Mouse (Mus musculus): ENCODE measurements around the gene Clcf1. TPM values are rescaled to one million over a fixed set of nuclear protein-coding genes. Genes with fewer than 3 reads are reported as not detected.

Gene Clcf1
- total RNA-seq, 2 experiments from 2014 or later: 0.38 to 0.57 TPM

- no peak for DNase-seq (ENCODE audit: low spot score in 2 of 2)
These were observed 21.6 kb upstream of the Clcf1 start for GRCm38 (mm10) chr19:4192251-4192985.

DNA sequence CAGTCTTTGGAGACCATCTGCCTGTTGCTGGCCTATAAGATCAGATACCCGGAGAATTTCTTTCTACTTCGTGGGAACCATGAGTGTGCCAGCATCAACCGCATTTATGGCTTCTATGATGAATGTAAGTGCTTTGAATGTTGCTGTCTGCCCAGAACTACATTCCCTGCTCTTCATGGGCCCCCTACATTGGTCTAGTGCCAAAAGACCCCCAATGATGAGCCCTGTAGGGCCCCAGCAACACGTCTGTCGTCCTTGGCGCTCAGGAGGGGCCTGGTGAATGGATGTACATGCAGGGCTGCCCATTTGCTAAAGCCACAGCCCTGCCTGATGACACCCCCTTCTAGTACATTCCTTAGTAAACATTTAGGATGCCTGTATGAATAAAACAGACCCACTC, 20.9 kb upstream of the Clcf1 start:
- DNase-seq (ENCODE audit: low spot score in 2 of 2): no peak

DNA sequence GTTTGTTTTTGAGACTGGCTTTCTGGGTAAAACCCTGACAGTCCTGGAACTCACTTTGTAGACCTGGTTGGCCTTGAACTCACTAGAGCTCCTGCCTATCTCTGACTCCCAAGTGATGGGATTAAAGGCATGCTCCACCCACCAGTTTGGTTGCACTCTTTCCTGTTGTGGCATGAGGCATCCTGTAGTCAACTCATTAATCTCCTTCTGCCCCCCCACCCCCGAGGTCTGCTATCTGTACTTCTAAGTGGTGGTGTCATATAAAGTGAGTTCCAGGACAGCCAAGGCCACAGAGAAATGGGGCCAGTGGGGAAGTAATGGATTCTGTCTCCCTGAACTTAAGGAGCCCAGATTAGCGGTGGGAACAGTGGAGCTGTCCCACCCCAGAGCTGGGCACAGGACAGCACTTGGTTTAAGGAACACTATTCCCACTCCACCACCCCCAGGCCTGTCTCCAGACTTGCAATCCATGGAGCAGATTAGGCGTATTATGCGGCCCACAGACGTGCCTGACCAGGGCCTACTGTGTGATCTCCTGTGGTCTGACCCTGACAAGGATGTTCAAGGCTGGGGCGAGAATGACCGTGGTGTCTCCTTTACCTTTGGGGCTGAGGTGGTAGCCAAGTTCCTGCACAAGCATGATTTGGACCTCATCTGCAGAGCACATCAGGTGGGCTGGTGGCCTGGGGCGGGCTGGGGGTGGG, 19.9 kb upstream of the Clcf1 start:
- no peak for DNase-seq (ENCODE audit: low spot score in 2 of 2)

DNA sequence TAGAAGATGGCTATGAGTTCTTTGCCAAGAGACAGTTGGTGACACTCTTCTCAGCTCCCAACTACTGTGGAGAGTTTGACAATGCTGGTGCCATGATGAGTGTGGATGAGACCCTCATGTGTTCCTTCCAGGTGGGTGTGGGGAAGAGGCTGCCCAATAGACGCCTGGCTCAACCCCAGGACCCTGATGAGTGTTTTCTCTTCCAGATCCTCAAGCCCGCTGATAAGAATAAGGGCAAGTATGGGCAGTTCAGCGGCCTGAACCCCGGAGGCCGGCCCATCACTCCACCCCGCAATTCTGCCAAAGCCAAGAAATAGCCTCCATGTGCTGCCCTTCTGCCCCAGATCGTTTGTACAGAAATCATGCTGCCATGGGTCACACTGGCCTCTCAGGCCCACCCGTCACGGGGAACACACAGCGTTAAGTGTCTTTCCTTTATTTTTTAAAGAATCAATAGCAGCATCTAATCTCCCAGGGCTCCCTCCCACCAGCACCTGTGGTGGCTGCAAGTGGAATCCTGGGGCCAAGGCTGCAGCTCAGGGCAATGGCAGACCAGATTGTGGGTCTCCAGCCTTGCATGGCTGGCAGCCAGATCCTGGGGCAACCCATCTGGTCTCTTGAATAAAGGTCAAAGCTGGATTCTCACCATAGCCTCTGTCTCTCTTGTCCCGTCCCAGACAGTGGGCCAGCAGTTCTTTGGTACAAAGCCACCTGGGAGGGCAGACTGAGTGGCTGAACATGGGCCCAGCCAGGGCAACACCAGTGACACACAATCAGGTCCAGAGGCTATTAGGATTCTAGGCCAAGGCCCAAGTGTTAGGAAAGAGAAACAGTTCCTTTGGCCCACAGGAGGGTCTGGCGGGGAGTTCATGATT, 19.0 kb upstream of the Clcf1 start:
- DNase-seq (ENCODE audit: low spot score in 2 of 2): no peak

DNA sequence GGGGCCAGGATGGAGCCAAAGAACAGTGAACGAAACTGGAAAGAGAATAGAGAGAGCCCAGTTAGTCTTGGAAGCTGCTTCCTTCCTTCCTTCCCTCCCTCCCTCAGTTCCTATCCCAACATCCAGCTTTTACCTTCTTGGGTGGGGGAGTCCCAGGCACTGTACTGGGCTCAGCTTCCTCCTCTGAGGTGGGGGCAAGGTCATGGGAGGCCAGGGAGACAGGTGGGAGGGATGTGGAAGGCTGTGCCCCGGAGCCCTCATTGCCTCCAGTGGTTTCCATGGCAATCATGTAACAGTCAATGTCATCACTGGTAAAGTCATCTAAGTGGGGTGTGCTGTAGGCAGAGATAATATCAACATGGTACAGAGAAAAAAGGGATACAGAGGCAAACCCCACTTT, 18.0 kb upstream of the Clcf1 start:
- DNase-seq (ENCODE audit: low spot score in 2 of 2): no peak

- no peak for DNase-seq (ENCODE audit: low spot score in 2 of 2)
These were observed 17.5 kb upstream of the Clcf1 start for GRCm38 (mm10) chr19:4196548-4196947.

DNA sequence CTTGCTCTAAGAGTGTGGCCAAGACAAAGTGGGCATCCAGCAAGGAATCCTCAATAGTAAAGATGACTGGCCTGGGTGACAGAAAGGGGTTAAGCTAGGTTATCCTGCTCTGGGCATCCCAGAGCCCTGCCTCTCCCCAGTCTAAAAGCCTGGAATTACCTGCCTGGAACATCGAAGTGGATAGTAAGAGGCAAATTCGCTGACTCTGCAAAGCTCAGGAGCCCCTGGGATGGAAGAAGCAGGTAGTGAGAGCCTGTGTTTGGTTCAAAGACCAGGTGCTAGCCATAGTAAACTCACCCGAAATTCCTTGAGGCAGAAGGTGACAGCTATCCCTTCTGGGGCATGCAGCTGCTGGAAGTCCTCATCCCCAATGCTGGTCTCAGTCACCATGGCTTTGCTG, 16.9 kb upstream of the Clcf1 start:
- DNase-seq (ENCODE audit: low spot score in 2 of 2): no peak

DNA sequence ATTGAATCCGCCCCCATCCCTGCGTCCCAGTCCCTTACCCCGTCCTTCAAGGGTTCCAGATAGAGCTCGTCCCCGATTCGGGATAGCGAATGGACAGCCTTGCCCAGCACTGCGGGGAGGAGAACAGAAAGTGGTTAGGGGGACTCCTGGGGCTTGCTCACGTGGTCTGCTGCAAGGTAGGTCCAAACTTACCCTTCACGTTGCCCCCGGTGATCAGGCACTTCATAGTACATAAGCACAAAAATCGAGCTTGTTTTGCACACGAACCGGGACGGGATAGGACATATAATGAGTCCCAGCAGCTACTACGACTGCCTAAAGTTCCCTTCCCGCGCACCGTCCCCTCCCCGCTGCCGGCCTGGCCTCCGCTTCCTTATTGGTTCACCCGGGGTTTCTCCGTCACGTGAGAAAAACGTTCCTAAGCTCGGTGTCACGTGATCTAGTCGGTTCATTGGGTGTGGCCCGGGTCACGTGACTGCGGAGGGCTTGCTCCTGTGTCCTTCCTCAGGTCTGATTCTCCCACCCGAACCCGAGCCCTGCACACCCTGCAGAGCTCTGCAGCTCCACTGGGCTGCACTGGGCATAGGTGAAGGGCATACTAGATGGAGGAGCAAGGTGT, 12.6 kb upstream of the Clcf1 start, which contains the start of gene Rad9a:
TSS of gene Rad9a (minus strand) at position 372 of the 619 bp plus-strand sequence.
- DNase-seq (ENCODE audit: low spot score in 2 of 2): peak; percentile 91 to 97

DNA sequence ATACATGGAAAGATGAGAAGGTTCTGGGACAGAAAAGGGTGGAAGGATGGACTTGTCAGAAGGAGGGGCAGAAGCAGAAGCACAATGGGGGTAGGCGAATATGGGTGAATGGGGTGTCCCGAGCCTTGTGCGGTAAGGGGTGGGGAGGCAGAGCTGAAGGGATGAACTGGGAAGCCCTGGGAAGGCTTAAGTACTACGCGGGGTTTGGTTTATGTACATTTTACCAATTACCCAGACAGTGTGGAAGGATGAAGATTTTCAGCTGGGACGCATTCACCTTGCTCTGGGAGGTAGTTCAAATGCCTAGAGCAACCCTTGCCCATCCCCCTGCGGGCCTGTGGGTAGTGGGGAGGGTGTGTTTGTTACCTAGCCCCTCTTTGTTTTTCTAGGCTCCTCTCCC, 11.9 kb upstream of the Clcf1 start:
- DNase-seq (ENCODE audit: low spot score in 2 of 2): no peak

DNA sequence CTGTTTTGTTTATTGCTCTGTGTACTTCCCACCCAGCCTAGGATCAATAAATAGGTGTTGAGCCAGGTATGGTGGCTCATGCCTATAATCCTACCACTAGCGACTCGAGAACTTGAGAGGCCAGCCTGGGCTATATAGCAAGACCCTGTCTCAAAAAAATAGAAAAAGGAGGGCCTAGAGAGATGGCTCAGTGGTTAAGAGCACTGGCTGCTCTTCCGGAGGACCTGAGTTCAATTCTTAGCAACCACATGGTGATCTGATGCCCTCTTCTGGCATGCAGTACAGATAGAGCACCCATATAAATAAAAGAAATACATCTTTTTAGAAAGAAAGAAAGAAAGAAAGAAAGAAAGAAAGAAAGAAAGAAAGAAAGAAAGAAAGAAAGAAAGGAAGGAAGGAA, 10.9 kb upstream of the Clcf1 start:
- no peak for DNase-seq (ENCODE audit: low spot score in 2 of 2)

GRCm38 (mm10) chr19:4203604-4204326, 10.3 kb upstream of the Clcf1 start:
- no peak for DNase-seq (ENCODE audit: low spot score in 2 of 2)

- no peak for DNase-seq (ENCODE audit: low spot score in 2 of 2)
These were observed 9.1 kb upstream of the Clcf1 start for GRCm38 (mm10) chr19:4204889-4205288.

GRCm38 (mm10) chr19:4206971-4207370, 7.1 kb upstream of the Clcf1 start:
- peak in 1 of 2 experiments; percentile 68 for DNase-seq (ENCODE audit: low spot score in 2 of 2)

GRCm38 (mm10) chr19:4208563-4208962, 5.5 kb upstream of the Clcf1 start:
- no peak for DNase-seq (ENCODE audit: low spot score in 2 of 2)

DNA sequence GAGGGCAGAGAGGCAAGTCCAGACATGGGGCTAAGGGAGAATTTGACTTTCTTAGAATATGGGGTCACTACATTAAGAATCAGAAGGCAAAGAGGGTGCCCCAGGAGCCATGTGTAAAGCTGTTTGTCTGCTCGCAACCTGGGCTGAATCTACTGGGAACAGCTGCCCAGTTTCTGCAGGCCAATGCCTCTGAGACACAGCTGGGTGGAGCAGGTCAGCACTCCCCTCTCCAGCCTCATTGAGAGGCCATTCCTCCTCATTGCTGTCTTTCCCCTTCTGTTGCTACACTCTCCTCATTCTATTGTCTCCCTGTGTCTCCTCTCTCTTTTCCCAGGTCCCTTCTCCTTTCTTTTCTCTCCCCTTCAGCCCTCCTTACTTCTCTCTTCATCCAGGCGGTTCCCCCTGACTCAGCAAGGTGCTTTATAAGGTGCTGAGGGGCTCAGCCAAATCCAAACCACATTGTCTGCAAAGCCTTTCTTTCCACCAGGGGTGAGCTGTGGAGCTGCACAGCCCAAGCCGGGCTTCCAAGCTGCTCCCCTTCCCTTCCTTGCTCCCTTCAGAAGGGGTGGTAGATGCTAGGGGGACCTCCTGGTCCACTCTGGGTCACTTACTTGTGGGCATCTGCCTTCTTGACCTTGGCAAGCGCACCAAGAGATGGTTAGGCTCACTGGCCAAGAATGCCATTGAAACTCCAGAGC, 2.0 kb upstream of the Clcf1 start:
- no peak for DNase-seq (ENCODE audit: low spot score in 2 of 2)

GRCm38 (mm10) chr19:4213524-4213974, 489 bp upstream of the Clcf1 start:
- DNase-seq (ENCODE audit: low spot score in 2 of 2): no peak

DNA sequence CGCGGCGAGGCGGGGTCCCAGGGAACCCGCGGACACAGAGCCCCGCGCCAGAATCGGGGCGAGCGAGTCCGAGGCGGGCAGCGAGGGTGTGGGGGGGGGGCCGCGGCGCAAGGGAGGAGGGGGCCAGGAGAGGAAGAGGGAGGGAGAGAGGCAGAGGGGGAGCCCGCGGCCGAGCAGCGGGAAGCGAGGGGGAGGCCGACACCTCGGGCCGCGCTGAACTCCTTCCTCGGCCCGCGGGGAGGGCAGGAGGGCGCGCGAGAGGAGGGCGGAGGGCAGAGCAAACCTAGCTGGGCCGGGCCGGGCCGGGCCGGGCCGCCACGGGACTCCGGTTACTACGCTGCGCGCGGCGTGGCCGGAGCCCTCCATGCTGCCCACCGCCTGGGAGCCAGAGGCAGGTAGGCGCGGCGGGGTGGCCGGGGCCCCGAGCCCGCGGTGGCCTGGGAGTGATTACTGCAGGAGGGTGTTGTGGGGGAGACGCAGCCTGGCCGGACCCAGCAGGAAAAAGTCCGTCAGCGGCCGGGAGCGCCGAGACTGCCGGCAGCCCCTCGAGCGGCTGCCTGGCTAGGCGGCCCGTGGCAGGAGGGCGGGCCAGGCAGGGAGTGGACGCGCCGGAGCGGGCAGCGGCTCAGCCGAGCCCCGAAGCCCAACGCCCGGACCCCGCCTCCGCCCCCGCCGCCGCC, 873 bp downstream of the Clcf1 start:
- no peak for DNase-seq (ENCODE audit: low spot score in 2 of 2)

- no peak for DNase-seq (ENCODE audit: low spot score in 2 of 2)
These were observed 1.4 kb downstream of the Clcf1 start for GRCm38 (mm10) chr19:4215451-4215840.

GRCm38 (mm10) chr19:4216041-4216685, 2.1 kb downstream of the Clcf1 start:
- no peak for DNase-seq (ENCODE audit: low spot score in 2 of 2)

All from layer of hippocampus, adult 18-20 months (tissue).